Mouse (Mus musculus) liver, embryonic 11.5 days (tissue): ENCODE data around the gene Zfp592. TPM values are rescaled to one million over a fixed set of nuclear protein-coding genes. Genes with fewer than 3 reads are reported as not detected.
A peak's percentile ranks its signal among the peaks of the same experiment; 100 is the strongest.

Experiments
- ATAC-seq: fragments of 200-750 bp; cut with Nextera tagmentation; replicated peaks from 2 replicates; pipeline ENCODE4 v1.8.0; 2017; ENCODE audit warnings: moderate number of reproducible peaks, mild to moderate bottlenecking, moderate TSS enrichment, moderate library complexity; ENCODE audit not compliant: low FRiP score
- DNase-seq: peaks from one replicate; pipeline ENCODE4 v3.0.0-alpha.2; 2017; ENCODE audit warnings: low spot score
- H3K27ac ChIP-seq: fragments of 300-500 bp; sonication (generic); 2 replicates; pipeline ENCODE4 v1.5.1; 2014; ENCODE audit warnings: mild to moderate bottlenecking, low read depth, low read length, control low read depth
- H3K27me3 ChIP-seq: fragments of 300-500 bp; sonication (generic); replicated peaks from 2 replicates; pipeline ENCODE4 v1.6.1; 2014; ENCODE audit warnings: low read length, mixed read lengths; ENCODE audit not compliant: control insufficient read depth, insufficient read depth
- H3K36me3 ChIP-seq: fragments of 300-500 bp; sonication (generic); 2 replicates; pipeline ENCODE4 v1.6.1; 2014; ENCODE audit warnings: mild to moderate bottlenecking, low read length, moderate library complexity, mixed read lengths; ENCODE audit not compliant: control insufficient read depth, insufficient read depth
- H3K4me1 ChIP-seq: fragments of 300-500 bp; sonication (generic); replicated peaks from 2 replicates; pipeline ENCODE4 v1.6.1; 2014; ENCODE audit warnings: low read length, mixed read lengths; ENCODE audit not compliant: control insufficient read depth, insufficient read depth
- H3K4me2 ChIP-seq: fragments of 300-500 bp; sonication (generic); 2 replicates; pipeline ENCODE4 v1.6.1; 2014; ENCODE audit warnings: mild to moderate bottlenecking, control low read depth, moderate library complexity
- H3K4me3 ChIP-seq: fragments of 300-500 bp; sonication (generic); 2 replicates; pipeline ENCODE4 v1.5.1; 2014; ENCODE audit warnings: low read depth, low read length, control low read depth
- H3K9ac ChIP-seq: fragments of 300-500 bp; sonication (generic); 2 replicates; pipeline ENCODE4 v1.6.1; 2014; ENCODE audit warnings: low read depth, low read length, control low read depth
- H3K9me3 ChIP-seq: fragments of 300-500 bp; sonication (generic); 2 replicates; pipeline ENCODE4 v1.6.1; 2016; ENCODE audit warnings: low read length, inconsistent platforms, mixed read lengths; ENCODE audit not compliant: control insufficient read depth
- WGBS: fragments of 180-500 bp; shearing (Covaris S2); extraction: QIAGEN DNeasy Blood & Tissue Kit; methylation state at CpG from one replicate; pipeline ENCODE4 v1.1.7; 2014; 5-methylcytosine and 5-hydroxymethylcytosine counted together
- polyA plus RNA-seq: library from polyadenylated mRNA; unstranded; fragments of >200 nt; fragmentation: Nextera tagmentation; extraction: Ambion mirVana; gene quantifications from 2 replicates; pipeline ENCODE4 v1.2.1, GENCODE M21; 2014

Zfp592 gene
- polyA plus RNA-seq, 1 experiment from 2014 or later: 26.2 TPM

DNA sequence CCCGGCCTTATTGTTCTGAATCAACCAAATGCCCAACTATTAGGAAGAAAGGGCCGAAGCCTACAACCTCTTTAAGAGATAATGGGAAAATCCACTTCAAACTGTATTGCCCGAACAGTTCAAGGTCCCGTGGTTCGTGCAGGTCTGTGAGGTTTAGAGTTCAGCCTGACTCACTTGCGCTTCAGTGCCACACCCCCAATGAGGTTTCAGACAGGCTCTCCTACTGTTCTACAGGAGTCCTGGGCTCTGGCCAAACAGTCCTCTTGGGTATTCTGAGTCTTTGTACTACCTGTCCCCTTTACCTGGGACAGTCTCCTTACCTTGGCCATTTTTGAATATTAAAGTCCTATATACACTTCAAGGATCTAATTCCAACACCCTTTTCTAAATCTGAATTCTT, 3.2 kb upstream of the Zfp592 start:
- DNase-seq: no peak
- H3K4me2 ChIP-seq: no peak overlapping the region
- no peaks in the 10 kb centered on the region for H3K27me3 ChIP-seq
- peaks cover 54% of the 10 kb centered on the region for H3K4me1 ChIP-seq
- 78% methylated on average over 6 of the region's 6 CpGs for WGBS
- no peak overlapping the region for H3K27ac ChIP-seq
- no peak overlapping the region for H3K4me3 ChIP-seq
- no peaks in the 10 kb centered on the region for H3K9me3 ChIP-seq
- no peaks in the 10 kb centered on the region for H3K36me3 ChIP-seq
- ATAC-seq: no peak
- no peak overlapping the region for H3K9ac ChIP-seq

GRCm38 (mm10) chr7:80991589-80991988, 1.9 kb upstream of the Zfp592 start:
- H3K36me3 ChIP-seq: 0 out of 2 replicates have a peak, but pooled peaks cover 2% of the 10 kb centered on the region
- H3K4me2 ChIP-seq: peak overlapping the region; percentile 93
- ATAC-seq (no peak), DNase-seq (no peak)
- WGBS: 89% methylated on average over 5 of the region's 5 CpGs
- peak overlapping the region; percentile 99; the same call in 1 of the 2 replicates for H3K4me3 ChIP-seq
- peaks cover 61% of the 10 kb centered on the region for H3K4me1 ChIP-seq
- H3K9ac ChIP-seq: no peak overlapping the region
- H3K27ac ChIP-seq: no peak overlapping the region; the same call in 1 of the 2 replicates
- no peaks in the 10 kb centered on the region for H3K27me3 ChIP-seq
- no peaks in the 10 kb centered on the region for H3K9me3 ChIP-seq

GRCm38 (mm10) chr7:80992063-80992462, 1.4 kb upstream of the Zfp592 start:
- peak overlapping the region; percentile 93 for H3K4me2 ChIP-seq
- H3K27me3 ChIP-seq: no peaks in the 10 kb centered on the region
- H3K4me1 ChIP-seq: peaks cover 60% of the 10 kb centered on the region
- WGBS: 68% methylated on average over 6 of the region's 6 CpGs
- H3K9me3 ChIP-seq: no peaks in the 10 kb centered on the region
- no peak overlapping the region; the same call in 1 of the 2 replicates for H3K27ac ChIP-seq
- H3K4me3 ChIP-seq: peak overlapping the region; percentile 99
- ATAC-seq (no peak), DNase-seq (no peak)
- H3K9ac ChIP-seq: peak overlapping the region; percentile 97
- 0 out of 2 replicates have a peak, but pooled peaks cover 2% of the 10 kb centered on the region for H3K36me3 ChIP-seq

- Histone ChIP-seq H3K4me2 (peak overlapping the region; percentile 93), H3K4me1 (peaks cover 60% of the 10 kb centered on the region), H3K4me3 (peak overlapping the region; percentile 99), H3K36me3 (0 out of 2 replicates have a peak, but pooled peaks cover 2% of the 10 kb centered on the region), H3K9me3 (no peaks in the 10 kb centered on the region), H3K27me3 (no peaks in the 10 kb centered on the region), H3K27ac (peak overlapping the region; percentile 96), H3K9ac (peak overlapping the region; percentile 97)
- DNase-seq (no peak), ATAC-seq (no peak)
- 2% methylated on average over 12 of the region's 12 CpGs for WGBS
Measured at GRCm38 (mm10) chr7:80992631-80992979, 876 bp upstream of the Zfp592 start.

- Histone ChIP-seq H3K4me3 (peak overlapping the region; percentile 99), H3K9ac (peak overlapping the region; percentile 97), H3K27ac (peak overlapping the region; percentile 96), H3K27me3 (no peaks in the 10 kb centered on the region), H3K36me3 (0 out of 2 replicates have a peak, but pooled peaks cover 2% of the 10 kb centered on the region), H3K4me2 (peak overlapping the region; percentile 93), H3K9me3 (no peaks in the 10 kb centered on the region), H3K4me1 (peaks cover 53% of the 10 kb centered on the region)
- under 1% methylated on average over 53 of the region's 58 CpGs for WGBS
- DNase-seq: peak; percentile 70
- ATAC-seq: peak; percentile 69
Measured at GRCm38 (mm10) chr7:80993834-80994662, 567 bp downstream of the Zfp592 start.

DNA sequence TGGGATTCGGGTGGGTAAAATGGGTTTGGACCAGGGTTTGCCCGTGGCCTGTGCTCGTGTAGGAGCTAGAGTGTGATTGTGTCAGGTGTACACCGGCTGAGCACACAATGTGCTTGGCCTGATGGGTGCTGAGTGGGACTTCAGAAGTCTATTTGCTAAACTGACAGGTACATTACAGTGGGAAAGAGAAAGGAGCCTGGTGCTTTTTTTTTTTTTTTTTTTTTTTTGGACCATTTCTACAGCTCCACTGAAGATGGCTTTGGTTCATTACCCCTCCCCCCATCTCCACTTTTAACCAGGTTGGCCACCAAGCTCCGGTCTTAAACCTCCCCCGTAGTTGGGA, 1.2 kb downstream of the Zfp592 start:
- Histone ChIP-seq H3K4me3 (peak overlapping the region; percentile 99), H3K9me3 (no peaks in the 10 kb centered on the region), H3K4me2 (peak overlapping the region; percentile 93), H3K27me3 (no peaks in the 10 kb centered on the region), H3K27ac (peak overlapping the region; percentile 96), H3K4me1 (peaks cover 53% of the 10 kb centered on the region), H3K9ac (peak overlapping the region; percentile 97), H3K36me3 (0 out of 2 replicates have a peak, but pooled peaks cover 2% of the 10 kb centered on the region)
- 13% methylated on average over 6 of the region's 6 CpGs for WGBS
- ATAC-seq (no peak), DNase-seq (no peak)

DNA sequence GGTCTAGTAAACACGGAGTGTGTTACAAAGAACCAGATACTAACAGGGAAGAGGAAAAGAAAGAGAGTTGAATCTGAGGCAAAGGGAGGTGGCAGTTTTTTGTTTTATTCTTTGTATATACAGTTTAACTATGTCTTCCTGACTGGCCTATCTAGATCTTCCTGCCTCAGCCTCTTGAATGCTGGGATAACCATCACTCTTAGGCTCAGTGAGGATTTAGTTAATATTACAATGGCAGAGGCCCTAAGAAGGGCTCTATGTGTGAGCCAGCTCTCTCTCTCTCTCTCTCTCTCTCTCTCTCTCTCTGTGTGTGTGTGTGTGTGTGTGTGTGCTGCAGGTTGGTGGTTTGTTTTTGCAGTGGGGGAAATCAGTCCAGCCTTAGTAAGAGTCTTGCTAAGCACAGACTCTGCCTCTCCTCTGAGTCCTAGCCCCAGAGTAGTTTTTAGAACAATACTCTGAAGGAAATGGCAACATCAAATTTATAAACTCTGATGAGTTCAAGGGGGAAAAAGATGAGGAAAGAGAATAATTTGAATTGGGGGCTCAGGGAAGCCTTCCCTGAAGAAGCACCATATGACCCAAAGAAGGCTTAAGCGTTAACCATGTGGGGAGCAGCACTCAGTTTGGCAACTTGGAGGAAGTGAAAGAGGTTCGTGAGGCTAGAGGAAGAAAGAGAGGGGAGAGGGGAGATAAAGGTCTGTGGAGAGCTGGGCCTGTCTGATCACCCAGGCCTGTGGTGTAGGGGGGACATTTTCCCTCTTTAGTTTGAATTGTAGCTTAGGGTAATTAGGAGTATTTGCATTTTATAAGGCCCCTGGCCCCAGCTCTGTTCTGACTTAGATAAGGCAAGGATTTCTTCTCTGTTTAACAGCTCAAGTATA, 2.0 kb downstream of the Zfp592 start:
- Histone ChIP-seq H3K27ac (peak overlapping the region; percentile 96), H3K4me3 (peak overlapping the region; percentile 99), H3K36me3 (0 out of 2 replicates have a peak, but pooled peaks cover 2% of the 10 kb centered on the region), H3K9me3 (no peaks in the 10 kb centered on the region), H3K4me1 (peaks cover 57% of the 10 kb centered on the region), H3K27me3 (no peaks in the 10 kb centered on the region), H3K9ac (peak overlapping the region; percentile 97), H3K4me2 (peak overlapping the region; percentile 93)
- 21% methylated on average over 3 of the region's 3 CpGs for WGBS
- ATAC-seq: peak; percentile 15; the same call in 1 of the 2 replicates
- no peak for DNase-seq

DNA sequence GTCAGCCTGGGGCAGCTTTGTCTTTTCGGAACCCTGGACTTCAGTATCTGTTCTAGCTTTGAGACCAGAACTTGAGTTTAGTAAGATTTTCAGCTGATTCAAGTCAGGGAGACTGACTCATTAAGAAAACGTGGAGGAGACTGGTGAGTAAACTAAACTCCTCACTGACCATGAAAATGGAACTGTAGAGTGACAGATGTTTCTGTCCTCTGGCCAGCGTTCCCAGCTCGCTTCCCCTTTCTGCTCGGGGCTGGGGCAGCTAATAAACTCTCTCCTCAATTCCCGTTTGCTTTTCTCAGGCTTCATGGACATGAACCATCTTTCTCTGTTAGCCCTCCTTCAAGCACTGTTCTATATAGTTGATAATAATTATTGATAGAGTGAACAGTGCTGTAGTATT, 4.3 kb downstream of the Zfp592 start:
- Histone ChIP-seq H3K27ac (no peak overlapping the region), H3K4me1 (peaks cover 55% of the 10 kb centered on the region), H3K9me3 (no peaks in the 10 kb centered on the region), H3K9ac (no peak overlapping the region; the same call in 1 of the 2 replicates), H3K36me3 (0 out of 2 replicates have a peak, but pooled peaks cover 2% of the 10 kb centered on the region), H3K4me3 (no peak overlapping the region), H3K4me2 (peak overlapping the region; percentile 37), H3K27me3 (no peaks in the 10 kb centered on the region)
- 53% methylated on average over 6 of the region's 6 CpGs for WGBS
- DNase-seq (no peak), ATAC-seq (no peak)
